Mouse (Mus musculus) olfactory bulb, adult 2 months (tissue): Measurements from ENCODE around the gene Elfn2.

Experiments used
- CTCF ChIP-seq: fragments of 200-500 bp; IDR thresholded peaks from 2 replicates; pipeline ENCODE4 v1.5.1; 2012; ENCODE audit warnings: low read depth, mild to moderate bottlenecking, low read length, moderate library complexity; ENCODE audit not compliant: insufficient read depth
- POLR2A ChIP-seq: fragments of 200-500 bp; IDR thresholded peaks from 2 replicates; pipeline ENCODE4 v1.6.1; 2012; ENCODE audit warnings: mild to moderate bottlenecking, low read depth, low read length, moderate library complexity; ENCODE audit not compliant: insufficient read depth

DNA sequence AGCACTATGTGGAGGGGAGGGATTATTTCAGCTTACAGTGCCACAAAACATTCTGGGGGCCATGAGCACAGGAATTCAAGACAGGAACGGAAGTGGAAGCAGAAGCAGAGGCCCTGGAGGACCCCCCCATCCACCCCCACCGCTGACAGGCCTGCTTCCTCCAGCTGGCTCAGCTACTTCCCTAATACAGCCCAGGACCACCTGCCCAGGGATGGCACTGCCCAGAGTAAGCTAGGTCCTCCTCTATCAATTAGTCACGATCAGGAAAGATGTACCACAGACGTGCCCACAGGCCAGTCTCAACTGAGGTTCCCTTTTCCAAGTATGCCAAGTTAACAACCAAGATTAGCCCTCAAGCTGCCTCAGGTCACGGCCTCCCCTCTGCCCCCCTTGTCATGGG is 35.6 kb upstream of the Elfn2 start:
- no peak for TF ChIP-seq POLR2A
- no peak for TF ChIP-seq CTCF
